Mouse (Mus musculus) myocyte (in vitro differentiated cells): ENCODE measurements at regions not wholly inside any gene's neighbourhood (a gene's known extent, or its start where the extent isn't known, plus 50 kb on each side); places are given as distances from the start of the nearest gene placed in this dataset.
A peak's percentile ranks its signal among the peaks of the same experiment; 100 is the strongest.
"Not testable (repeated sequence)": the region's sequence is repeated elsewhere in the genome, so short reads cannot be mapped to it uniquely, and the experiment has no call there.

ENCODE experiments used
- H3K27me3 ChIP-seq: one replicate; pipeline ENCODE4 v1.6.1; 2011; ENCODE audit not compliant: control insufficient read depth, insufficient read depth, insufficient read length
- H3K36me3 ChIP-seq: one replicate; pipeline ENCODE4 v1.6.1; 2011; ENCODE audit not compliant: control insufficient read depth, insufficient read depth
- H3K4me2 ChIP-seq: one replicate; pipeline ENCODE4 v1.6.1; 2011; ENCODE audit warnings: low read depth, control low read depth
- H3K4me3 ChIP-seq: one replicate; pipeline ENCODE4 v1.5.1; 2011; ENCODE audit warnings: mild to moderate bottlenecking, control low read depth, moderate library complexity
- H3K79me2 ChIP-seq: one replicate; pipeline ENCODE4 v1.6.1; 2011; ENCODE audit not compliant: control insufficient read depth, insufficient read depth
- H3ac ChIP-seq: one replicate; pipeline ENCODE4 v1.6.1; 2011; ENCODE audit not compliant: control insufficient read depth, insufficient read length
- CEBPB ChIP-seq: IDR thresholded peaks from 2 replicates; pipeline ENCODE4 v1.6.1; 2011; ENCODE audit warnings: mild to moderate bottlenecking, moderate library complexity; ENCODE audit not compliant: poor library complexity, insufficient read depth, severe bottlenecking
- E2F4 ChIP-seq: IDR thresholded peaks from one replicate; pipeline ENCODE4 v1.6.1; 2011; ENCODE audit warnings: mild to moderate bottlenecking, control low read depth, moderate library complexity; ENCODE audit not compliant: insufficient read depth
- MAX ChIP-seq: IDR thresholded peaks from one replicate; pipeline ENCODE4 v1.6.1; 2011; ENCODE audit warnings: low read depth, mild to moderate bottlenecking, control low read depth
- MYOD1 ChIP-seq, 3 experiments: IDR thresholded peaks; one replicate each; pipeline ENCODE4 v1.6.1; 2011; ENCODE audit warnings: control low read depth in 2 of 3, low read depth in 2 of 3, mild to moderate bottlenecking in 2 of 3, moderate library complexity in 1 of 3; ENCODE audit not compliant: insufficient read length in 2 of 3, control insufficient read depth in 1 of 3
- MYOG ChIP-seq, 3 experiments: IDR thresholded peaks; one replicate each; pipeline ENCODE4 v1.6.1; 2011; ENCODE audit warnings: control low read depth in 2 of 3, low read depth in 2 of 3, mild to moderate bottlenecking in 2 of 3; ENCODE audit not compliant: insufficient read length in 2 of 3, control insufficient read depth in 1 of 3, insufficient read depth in 1 of 3
- POLR2A ChIP-seq: IDR thresholded peaks from one replicate; pipeline ENCODE4 v1.6.1; 2011; ENCODE audit warnings: low read depth, mild to moderate bottlenecking, control low read depth, moderate library complexity; ENCODE audit not compliant: insufficient read length
- POLR2AphosphoS2 ChIP-seq: IDR thresholded peaks from one replicate; pipeline ENCODE4 v1.6.1; 2011; ENCODE audit warnings: low read depth, control low read depth; ENCODE audit not compliant: insufficient read length
- REST ChIP-seq: IDR thresholded peaks from one replicate; pipeline ENCODE4 v1.6.1; 2011; ENCODE audit warnings: mild to moderate bottlenecking, control low read depth, moderate library complexity; ENCODE audit not compliant: insufficient read depth, insufficient read length
- SRF ChIP-seq: IDR thresholded peaks from one replicate; pipeline ENCODE4 v1.6.1; 2011; ENCODE audit warnings: low read depth; ENCODE audit not compliant: control insufficient read depth, insufficient read length
- TCF12 ChIP-seq: IDR thresholded peaks from one replicate; pipeline ENCODE4 v1.6.1; 2011; ENCODE audit warnings: mild to moderate bottlenecking, control low read depth; ENCODE audit not compliant: poor library complexity, insufficient read depth, severe bottlenecking
- TCF3 ChIP-seq: IDR thresholded peaks from one replicate; pipeline ENCODE4 v1.6.1; 2011; ENCODE audit warnings: low read depth, control low read depth; ENCODE audit not compliant: insufficient read length
- USF1 ChIP-seq: IDR thresholded peaks from one replicate; pipeline ENCODE4 v1.6.1; 2011; ENCODE audit warnings: low read depth, mild to moderate bottlenecking, control low read depth, moderate library complexity

GRCm38 (mm10) chr7:60293556-60293955 is 153.5 kb upstream of the Snrpn start:
- Histone ChIP-seq H3K4me3 (no peak overlapping the region), H3K36me3 (no peaks in the 10 kb centered on the region)
- TF ChIP-seq POLR2A (no peak), MYOG (IDR thresholded peaks at IDR 0.05; ENCODE audit: control insufficient read depth in 1 of 3, insufficient read depth in 1 of 3, insufficient read length in 2 of 3, low read depth in 2 of 3) (no peak), REST (no peak), CEBPB (no peak), MAX (no peak), SRF (no peak), USF1 (no peak), POLR2AphosphoS2 (no peak), MYOD1 (IDR thresholded peaks at IDR 0.05; ENCODE audit: control insufficient read depth in 1 of 3, insufficient read length in 2 of 3, low read depth in 2 of 3) (no peak), TCF3 (no peak), E2F4 (no peak), TCF12 (no peak)

GRCm38 (mm10) chr7:60244187-60244866 is 104.3 kb upstream of the Snrpn start:
- Histone ChIP-seq H3K4me2 (peak overlapping the region; percentile 39), H3K4me3 (peak overlapping the region; percentile 38)
- not testable (repeated sequence) for H3K79me2 ChIP-seq, H3K36me3 ChIP-seq, H3K27me3 ChIP-seq, H3ac ChIP-seq
- TF ChIP-seq POLR2A = peak; percentile 38

More at GRCm38 (mm10) chr7:60293556-60293955, 153.5 kb upstream of the Snrpn start:
- Histone ChIP-seq H3K4me2 (no peak overlapping the region), H3ac (no peak overlapping the region), H3K27me3 (no peaks in the 10 kb centered on the region), H3K79me2 (no peaks in the 10 kb centered on the region)

- not testable (repeated sequence) for H3K27me3 ChIP-seq, H3ac ChIP-seq, H3K79me2 ChIP-seq, H3K36me3 ChIP-seq
- Histone ChIP-seq H3K4me3 (peak overlapping the region; percentile 38), H3K4me2 (peak overlapping the region; percentile 72)
Measured at GRCm38 (mm10) chr7:60243746-60244145, 103.7 kb upstream of the Snrpn start.

- not testable (repeated sequence) for H3K27me3 ChIP-seq, H3K4me2 ChIP-seq, H3K79me2 ChIP-seq, H3ac ChIP-seq, H3K36me3 ChIP-seq, H3K4me3 ChIP-seq
Measured at GRCm38 (mm10) chr7:60238595-60239195, 98.7 kb upstream of the Snrpn start.

- not testable (repeated sequence) for H3K79me2 ChIP-seq, H3ac ChIP-seq, H3K4me3 ChIP-seq, H3K4me2 ChIP-seq, H3K36me3 ChIP-seq, H3K27me3 ChIP-seq
Measured at GRCm38 (mm10) chr7:60216358-60217273, 76.6 kb upstream of the Snrpn start.
